Mouse (Mus musculus): ENCODE measurements at regions not wholly inside any gene's neighbourhood (a gene's known extent, or its start where the extent isn't known, plus 50 kb on each side); places are given as distances from the start of the nearest gene placed in this dataset.
"Not testable (repeated sequence)": the region's sequence is repeated elsewhere in the genome, so short reads cannot be mapped to it uniquely, and the experiment has no call there.

GRCm38 (mm10) chr8:26645375-26645774 lies 331.8 kb upstream of the Zfp703 start:
- not testable (repeated sequence) for H3K9ac ChIP-seq; H3K27ac ChIP-seq; H3K4me1 ChIP-seq; H3K4me2 ChIP-seq; H3K4me3 ChIP-seq (replicated peaks); ATAC-seq (ENCODE audit: insufficient read depth, low FRiP score, low read depth); H3K27me3 ChIP-seq (replicated peaks); H3K9me3 ChIP-seq; H3K36me3 ChIP-seq
- 70% methylated on average over 7 of the region's 7 CpGs for WGBS

- no peaks in the 10 kb centered on the region for H3K36me3 ChIP-seq
- no peak for ATAC-seq (ENCODE audit: insufficient read depth, low FRiP score, low read depth)
- no peak overlapping the region for H3K27ac ChIP-seq
- H3K4me3 ChIP-seq (replicated peaks) = no peak overlapping the region
- WGBS = 49% methylated on average over 1 of the region's 1 CpGs
- no peaks in the 10 kb centered on the region for H3K9me3 ChIP-seq
- H3K4me1 ChIP-seq = no peaks in the 10 kb centered on the region
- H3K9ac ChIP-seq = no peak overlapping the region
- 0 out of 2 replicates have a peak, but pooled peaks cover 7% of the 10 kb centered on the region for H3K27me3 ChIP-seq (replicated peaks)
- H3K4me2 ChIP-seq = no peak overlapping the region
These were observed 326.8 kb upstream of the Zfp703 start for GRCm38 (mm10) chr8:26650287-26650686.

GRCm38 (mm10) chr8:26655897-26656296 lies 321.2 kb upstream of the Zfp703 start:
- H3K9ac ChIP-seq = no peak overlapping the region
- no peak overlapping the region for H3K27ac ChIP-seq
- no peak overlapping the region for H3K4me2 ChIP-seq
- peak; percentile 56; the same call in 1 of the 2 replicates for ATAC-seq (ENCODE audit: insufficient read depth, low FRiP score, low read depth)
- no peaks in the 10 kb centered on the region for H3K9me3 ChIP-seq
- 18% methylated on average over 8 of the region's 8 CpGs for WGBS
- no peak overlapping the region for H3K4me3 ChIP-seq (replicated peaks)
- H3K36me3 ChIP-seq = no peaks in the 10 kb centered on the region
- no peaks in the 10 kb centered on the region for H3K4me1 ChIP-seq
- H3K27me3 ChIP-seq (replicated peaks) = 0 out of 2 replicates have a peak, but pooled peaks cover 7% of the 10 kb centered on the region

- H3K9me3 ChIP-seq = no peaks in the 10 kb centered on the region
- no peak overlapping the region for H3K9ac ChIP-seq
- H3K36me3 ChIP-seq = no peaks in the 10 kb centered on the region
- no peak overlapping the region for H3K27ac ChIP-seq
- WGBS = 49% methylated on average over 13 of the region's 13 CpGs
- no peak overlapping the region for H3K4me3 ChIP-seq (replicated peaks)
- H3K4me1 ChIP-seq = no peaks in the 10 kb centered on the region
- H3K27me3 ChIP-seq (replicated peaks) = 0 out of 2 replicates have a peak, but pooled peaks cover 7% of the 10 kb centered on the region
- ATAC-seq (ENCODE audit: insufficient read depth, low FRiP score, low read depth) = no peak
- H3K4me2 ChIP-seq = no peak overlapping the region
These were observed 320.6 kb upstream of the Zfp703 start for GRCm38 (mm10) chr8:26656310-26657075.

GRCm38 (mm10) chr8:26659381-26659780 lies 317.7 kb upstream of the Zfp703 start:
- Histone ChIP-seq H3K4me1 (no peaks in the 10 kb centered on the region), H3K9ac (no peak overlapping the region), H3K27me3 (replicated peaks) (0 out of 2 replicates have a peak, but pooled peaks cover 4% of the 10 kb centered on the region), H3K4me3 (replicated peaks) (no peak overlapping the region), H3K9me3 (no peaks in the 10 kb centered on the region), H3K4me2 (no peak overlapping the region), H3K36me3 (no peaks in the 10 kb centered on the region), H3K27ac (no peak overlapping the region)
- ATAC-seq (ENCODE audit: insufficient read depth, low FRiP score, low read depth) = no peak
- WGBS = 44% methylated on average over 1 of the region's 1 CpGs

- Histone ChIP-seq H3K9me3 (no peaks in the 10 kb centered on the region), H3K9ac (no peak overlapping the region), H3K4me2 (no peak overlapping the region), H3K27ac (no peak overlapping the region), H3K36me3 (no peaks in the 10 kb centered on the region), H3K4me3 (replicated peaks) (no peak overlapping the region), H3K4me1 (no peaks in the 10 kb centered on the region), H3K27me3 (replicated peaks) (0 out of 2 replicates have a peak, but pooled peaks cover under 1% of the 10 kb centered on the region)
- 75% methylated on average over 3 of the region's 3 CpGs for WGBS
- ATAC-seq (ENCODE audit: insufficient read depth, low FRiP score, low read depth) = no peak
These were observed 307.6 kb upstream of the Zfp703 start for GRCm38 (mm10) chr8:26669541-26669940.

- no peak overlapping the region for H3K4me3 ChIP-seq (replicated peaks)
- no peaks in the 10 kb centered on the region for H3K4me1 ChIP-seq
- no peak overlapping the region for H3K9ac ChIP-seq
- no peak overlapping the region for H3K4me2 ChIP-seq
- no peaks in the 10 kb centered on the region for H3K36me3 ChIP-seq
- WGBS = 28% methylated on average over 9 of the region's 9 CpGs
- 0 out of 2 replicates have a peak, but pooled peaks cover 2% of the 10 kb centered on the region for H3K27me3 ChIP-seq (replicated peaks)
- ATAC-seq (ENCODE audit: insufficient read depth, low FRiP score, low read depth) = no peak
- no peak overlapping the region for H3K27ac ChIP-seq
- H3K9me3 ChIP-seq = no peaks in the 10 kb centered on the region
These were observed 304.4 kb upstream of the Zfp703 start for GRCm38 (mm10) chr8:26672486-26673395.

- no peak overlapping the region for H3K9ac ChIP-seq
- H3K4me3 ChIP-seq (replicated peaks) = no peak overlapping the region
- no peak overlapping the region for H3K27ac ChIP-seq
- no peaks in the 10 kb centered on the region for H3K9me3 ChIP-seq
- WGBS = 42% methylated on average over 18 of the region's 18 CpGs
- H3K4me2 ChIP-seq = no peak overlapping the region
- no peaks in the 10 kb centered on the region for H3K36me3 ChIP-seq
- 0 out of 2 replicates have a peak, but pooled peaks cover 11% of the 10 kb centered on the region for H3K27me3 ChIP-seq (replicated peaks)
- no peaks in the 10 kb centered on the region for H3K4me1 ChIP-seq
- ATAC-seq (ENCODE audit: insufficient read depth, low FRiP score, low read depth) = no peak
These were observed 299.5 kb upstream of the Zfp703 start for GRCm38 (mm10) chr8:26677584-26678138.

GRCm38 (mm10) chr8:26680891-26681381 lies 296.2 kb upstream of the Zfp703 start:
- Histone ChIP-seq H3K4me2 (no peak overlapping the region), H3K36me3 (no peaks in the 10 kb centered on the region), H3K27me3 (replicated peaks) (0 out of 2 replicates have a peak, but pooled peaks cover 8% of the 10 kb centered on the region), H3K27ac (no peak overlapping the region), H3K9ac (no peak overlapping the region), H3K9me3 (no peaks in the 10 kb centered on the region), H3K4me1 (no peaks in the 10 kb centered on the region), H3K4me3 (replicated peaks) (no peak overlapping the region)
- WGBS = 62% methylated on average over 11 of the region's 11 CpGs
- ATAC-seq (ENCODE audit: insufficient read depth, low FRiP score, low read depth) = no peak

- H3K27ac ChIP-seq = no peak overlapping the region
- ATAC-seq (ENCODE audit: insufficient read depth, low FRiP score, low read depth) = no peak
- no peak overlapping the region for H3K4me2 ChIP-seq
- H3K9me3 ChIP-seq = no peaks in the 10 kb centered on the region
- no peaks in the 10 kb centered on the region for H3K36me3 ChIP-seq
- no peak overlapping the region for H3K9ac ChIP-seq
- H3K4me3 ChIP-seq (replicated peaks) = no peak overlapping the region
- H3K27me3 ChIP-seq (replicated peaks) = peaks cover 9% of the 10 kb centered on the region; the same call in 1 of the 2 replicates
- 0 out of 2 replicates have a peak, but pooled peaks cover 4% of the 10 kb centered on the region for H3K4me1 ChIP-seq
These were observed 290.0 kb upstream of the Zfp703 start for GRCm38 (mm10) chr8:26687146-26687545.

GRCm38 (mm10) chr8:26688035-26688434 lies 289.1 kb upstream of the Zfp703 start:
- no peaks in the 10 kb centered on the region for H3K36me3 ChIP-seq
- WGBS = 41% methylated on average over 4 of the region's 4 CpGs

More at GRCm38 (mm10) chr8:26688035-26688434, 289.1 kb upstream of the Zfp703 start:
- peaks cover 6% of the 10 kb centered on the region; the same call in 1 of the 2 replicates for H3K27me3 ChIP-seq (replicated peaks)
- H3K9ac ChIP-seq = no peak overlapping the region
- ATAC-seq (ENCODE audit: insufficient read depth, low FRiP score, low read depth) = no peak
- H3K4me2 ChIP-seq = no peak overlapping the region
- no peak overlapping the region for H3K4me3 ChIP-seq (replicated peaks)
- H3K27ac ChIP-seq = no peak overlapping the region
- H3K4me1 ChIP-seq = 0 out of 2 replicates have a peak, but pooled peaks cover 4% of the 10 kb centered on the region
- H3K9me3 ChIP-seq = no peaks in the 10 kb centered on the region

All from stomach, embryonic 15.5 days (tissue).